Mouse (Mus musculus) kidney, adult 18-20 months (tissue): Measurements from ENCODE around the gene Unc5b.

Source experiments
- DNase-seq: peaks from one replicate; pipeline ENCODE4 v3.0.0; 2021

Gene Unc5b

DNA sequence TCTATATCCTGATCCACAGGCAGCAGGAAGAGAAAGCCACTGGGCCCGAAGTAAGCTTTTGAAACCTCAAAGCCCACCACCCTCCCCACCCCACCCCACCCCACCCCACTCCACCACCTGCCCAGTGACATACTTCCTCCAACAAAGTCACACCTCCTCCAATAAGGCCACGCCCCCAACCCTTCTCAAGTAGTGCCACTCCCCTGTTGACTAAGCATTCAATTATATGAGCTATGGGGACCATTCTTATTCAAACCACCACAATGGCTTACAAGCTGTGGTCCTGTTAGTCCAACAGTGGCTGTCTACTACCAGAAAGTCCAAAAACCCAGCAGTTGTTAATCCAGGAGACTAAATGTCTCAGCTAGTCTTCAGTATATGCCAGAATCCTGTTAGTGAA lies 112.9 kb downstream of the Unc5b start:
- no peak for DNase-seq

- DNase-seq = no peak
These were observed 114.9 kb downstream of the Unc5b start for GRCm38 (mm10) chr10:60716449-60716848.
